Mouse (Mus musculus): ENCODE results near the gene Xrn1.

- no peak for TF ChIP-seq ZNF384 (IDR thresholded peaks at IDR 0.05; ENCODE audit: low read depth, low read length)
- no peak for TF ChIP-seq ZC3H11A (IDR thresholded peaks at IDR 0.05; ENCODE audit: borderline replicate concordance, low read depth, low read length)
Measured at GRCm38 (mm10) chr9:96085293-96085692, 130.7 kb downstream of the Xrn1 start.
